Mouse (Mus musculus): Measurements from ENCODE around the gene Lurap1. TPM values are rescaled to one million over a fixed set of nuclear protein-coding genes. Genes with fewer than 3 reads are reported as not detected.

Lurap1 gene
- total RNA-seq (2021), result 10 to 100 TPM; 19.7 to 23.7 TPM

- DNase-seq (ENCODE audit: extremely low spot score in 1 of 2, low spot score in 1 of 2), result no peak
Measured at GRCm38 (mm10) chr4:116151238-116151637, at the start of gene Lurap1. Gene Lurap1 (minus strand): TSS chr4:116151338.

GRCm38 (mm10) chr4:116198422-116198821, 47.3 kb upstream of the Lurap1 start:
- DNase-seq (ENCODE audit: extremely low spot score in 1 of 2, low spot score in 1 of 2), result no peak

GRCm38 (mm10) chr4:116193583-116194383, 42.6 kb upstream of the Lurap1 start:
- DNase-seq (ENCODE audit: extremely low spot score in 1 of 2, low spot score in 1 of 2), result no peak

- no peak for DNase-seq (ENCODE audit: extremely low spot score in 1 of 2, low spot score in 1 of 2)
Measured at GRCm38 (mm10) chr4:116192286-116192835, 41.2 kb upstream of the Lurap1 start.

GRCm38 (mm10) chr4:116185083-116185482, 33.9 kb upstream of the Lurap1 start:
- DNase-seq (ENCODE audit: extremely low spot score in 1 of 2, low spot score in 1 of 2), result no peak

GRCm38 (mm10) chr4:116182745-116183144, 31.6 kb upstream of the Lurap1 start:
- DNase-seq (ENCODE audit: extremely low spot score in 1 of 2, low spot score in 1 of 2), result no peak

- no peak for DNase-seq (ENCODE audit: extremely low spot score in 1 of 2, low spot score in 1 of 2)
Measured at GRCm38 (mm10) chr4:116182079-116182478, 30.9 kb upstream of the Lurap1 start.

- DNase-seq (ENCODE audit: extremely low spot score in 1 of 2, low spot score in 1 of 2), result no peak
Measured at GRCm38 (mm10) chr4:116177140-116177539, 26.0 kb upstream of the Lurap1 start.

GRCm38 (mm10) chr4:116176543-116176988, 25.4 kb upstream of the Lurap1 start:
- peak; percentile 44 to 59 for DNase-seq (ENCODE audit: extremely low spot score in 1 of 2, low spot score in 1 of 2)

- DNase-seq (ENCODE audit: extremely low spot score in 1 of 2, low spot score in 1 of 2), result no peak
Measured at GRCm38 (mm10) chr4:116175711-116176542, 24.8 kb upstream of the Lurap1 start.

- DNase-seq (ENCODE audit: extremely low spot score in 1 of 2, low spot score in 1 of 2), result no peak
Measured at GRCm38 (mm10) chr4:116175136-116175535, 24.0 kb upstream of the Lurap1 start.

- DNase-seq (ENCODE audit: extremely low spot score in 1 of 2, low spot score in 1 of 2), result no peak
Measured at GRCm38 (mm10) chr4:116174466-116175116, 23.5 kb upstream of the Lurap1 start.

- DNase-seq (ENCODE audit: extremely low spot score in 1 of 2, low spot score in 1 of 2), result no peak
Measured at GRCm38 (mm10) chr4:116173752-116174151, 22.6 kb upstream of the Lurap1 start.

GRCm38 (mm10) chr4:116173072-116173471, 21.9 kb upstream of the Lurap1 start, which contains the start of the genes 1700042G07Rik and Gm49337:
Gene 1700042G07Rik (plus strand): TSS chr4:116173372.
Gene Gm49337 (plus strand): TSS chr4:116173384.
- no peak for DNase-seq (ENCODE audit: extremely low spot score in 1 of 2, low spot score in 1 of 2)

GRCm38 (mm10) chr4:116169353-116169672, 18.2 kb upstream of the Lurap1 start:
- DNase-seq (ENCODE audit: extremely low spot score in 1 of 2, low spot score in 1 of 2), result no peak

GRCm38 (mm10) chr4:116168617-116169352, 17.6 kb upstream of the Lurap1 start:
- DNase-seq (ENCODE audit: extremely low spot score in 1 of 2, low spot score in 1 of 2), result peak in 1 of 2 experiments; percentile 90

- DNase-seq (ENCODE audit: extremely low spot score in 1 of 2, low spot score in 1 of 2), result no peak
Measured at GRCm38 (mm10) chr4:116167404-116167803, 16.3 kb upstream of the Lurap1 start, which contains the start of gene Tspan1. Gene Tspan1 (minus strand): TSS chr4:116167601.

- DNase-seq (ENCODE audit: extremely low spot score in 1 of 2, low spot score in 1 of 2), result no peak
Measured at GRCm38 (mm10) chr4:116165708-116166407, 14.7 kb upstream of the Lurap1 start.
